Mouse (Mus musculus): Measurements from ENCODE around the gene Ucp2.

GRCm38 (mm10) chr7:100506494-100506893 lies 13.4 kb downstream of the Ucp2 start:
- TF ChIP-seq CTCF (IDR thresholded peaks at IDR 0.05): peak; percentile 17; the same call in 1 of the 2 replicates
- no peak for TF ChIP-seq EP300 (IDR thresholded peaks at IDR 0.05)

Data from lung, postnatal 0 days (tissue).